Mouse (Mus musculus): Measurements from ENCODE around the gene Tom1l2.

- TF ChIP-seq CTCF (IDR thresholded peaks at IDR 0.05) (no peak), EP300 (IDR thresholded peaks at IDR 0.05) (no peak)
Observed at GRCm38 (mm10) chr11:60279483-60279882, 73.2 kb downstream of the Tom1l2 start.
